ENCODE assay signal across 22 mouse cellular contexts in the genomic region with DNA sequence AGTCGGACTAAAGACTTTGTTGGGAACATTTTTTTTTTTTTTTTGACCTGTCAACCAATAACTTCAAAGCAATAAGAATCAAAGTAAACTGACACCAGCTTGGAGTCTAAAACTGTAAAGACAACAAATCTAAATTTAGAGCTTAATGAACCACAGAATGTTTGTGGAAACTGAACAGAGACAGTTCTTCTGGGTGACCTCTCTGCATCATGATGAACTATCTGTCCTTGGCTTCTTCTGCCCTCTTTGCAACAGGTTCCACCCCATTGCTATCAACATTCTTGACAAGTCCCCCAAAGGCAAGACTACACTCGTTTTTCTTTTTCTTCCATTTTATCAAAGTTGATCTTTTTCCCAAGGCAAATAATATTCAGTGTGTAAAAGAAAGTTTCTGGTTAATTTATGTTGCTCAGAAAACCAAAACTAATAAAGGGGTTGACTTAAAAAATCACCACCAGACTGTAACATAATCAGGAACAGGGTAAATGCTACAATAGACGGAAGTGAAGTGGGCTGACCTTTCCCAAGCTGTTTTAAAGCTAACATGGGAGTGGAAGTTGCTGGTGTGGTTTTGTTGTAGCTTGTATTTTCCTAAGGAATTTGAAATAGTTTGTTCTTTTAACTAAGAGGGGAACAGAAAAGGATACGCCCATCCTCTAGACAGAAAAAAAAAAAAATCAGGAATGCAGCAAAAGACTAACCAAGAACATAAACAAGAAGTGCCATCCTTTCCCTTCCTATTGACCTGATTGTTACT. TPM values are rescaled to one million over a fixed set of nuclear protein-coding genes. Genes with fewer than 3 reads are reported as not detected.
DNase-seq lines count a peak whose midpoint lies in the region; ATAC-seq lines count a peak whose summit lies in the region.
"Had no signal": no experiment of that assay in that cellular context is flagged by ENCODE, and none has a peak within 500 bp of the region (broad histone marks: within the 10 kb centered on the region; RNA-seq: fewer than 3 reads in every experiment).

No protein-coding gene starts in this region.

- no peak for ATAC-seq in embryonic facial prominence, embryonic 14.5 days (ENCODE audit: low read depth)
- no peak for ATAC-seq in heart, embryonic 15.5 days (replicated peaks; ENCODE audit: insufficient number of reproducible peaks, insufficient read depth, low FRiP score, low read depth)
- ATAC-seq: forebrain, embryonic 13.5 days; intestine, embryonic 15.5 days; Patski had no signal

- peak; percentile 32 for DNase-seq in embryonic facial prominence, embryonic 14.5 days (ENCODE audit: low spot score)
- DNase-seq in embryonic facial prominence, embryonic 10.5 days (ENCODE audit: low spot score), result no peak
- no peak for DNase-seq in heart, postnatal 36 days
- DNase-seq in kidney, postnatal 14 days, result peak; percentile 17
- no peak for DNase-seq in kidney, adult 9 months
- DNase-seq in lung, postnatal 25 days (ENCODE audit: low spot score), result peak; percentile 56
- no peak for DNase-seq in urinary bladder, postnatal 4 days (ENCODE audit: low spot score in 2 of 2)
- DNase-seq: adrenal gland, adult 8-10 months; cerebellum, adult 9-10 months; gastrocnemius, postnatal 25 days; liver, embryonic 13.5 days; right cerebral cortex, adult 18-20 months had no signal

- no peaks in the 10 kb centered on the region for H3K9me3 ChIP-seq in embryonic facial prominence, embryonic 14.5 days (ENCODE audit: control insufficient read depth, low read length)
- H3K9me3 ChIP-seq in embryonic facial prominence, embryonic 10.5 days, result no peaks in the 10 kb centered on the region
- H3K9me3 ChIP-seq in heart, embryonic 15.5 days (replicated peaks), result no peaks in the 10 kb centered on the region
- H3K9me3 ChIP-seq: forebrain, embryonic 13.5 days; hindbrain, embryonic 15.5 days; intestine, embryonic 15.5 days; limb, embryonic 13.5 days; liver, embryonic 13.5 days; midbrain, embryonic 12.5 days; neural tube, embryonic 13.5 days had no signal

- H3K4me3 ChIP-seq in embryonic facial prominence, embryonic 14.5 days (ENCODE audit: low read depth, low read length), result no peak overlapping the region
- H3K4me3 ChIP-seq in embryonic facial prominence, embryonic 10.5 days, result no peak overlapping the region
- no peak overlapping the region for H3K4me3 ChIP-seq in heart, embryonic 15.5 days
- H3K4me3 ChIP-seq: erythroblast, embryonic 14.5 days; forebrain, embryonic 13.5 days; hindbrain, embryonic 15.5 days; intestine, embryonic 15.5 days; limb, embryonic 13.5 days; liver, embryonic 13.5 days; midbrain, embryonic 12.5 days; neural tube, embryonic 13.5 days had no signal

- 48% methylated on average over 4 of the region's 4 CpGs for WGBS in embryonic facial prominence, embryonic 14.5 days
- WGBS in embryonic facial prominence, embryonic 10.5 days, result 78% methylated on average over 4 of the region's 4 CpGs
- WGBS in heart, embryonic 15.5 days, result 60% methylated on average over 4 of the region's 4 CpGs

- H3K4me2 ChIP-seq in embryonic facial prominence, embryonic 14.5 days (ENCODE audit: low read depth, low read length), result no peak overlapping the region
- no peak overlapping the region for H3K4me2 ChIP-seq in heart, embryonic 15.5 days
- H3K4me2 ChIP-seq: forebrain, embryonic 13.5 days; hindbrain, embryonic 15.5 days; intestine, embryonic 15.5 days; limb, embryonic 13.5 days; liver, embryonic 13.5 days; midbrain, embryonic 12.5 days; neural tube, embryonic 13.5 days had no signal

- H3K4me1 ChIP-seq in embryonic facial prominence, embryonic 14.5 days (ENCODE audit: control insufficient read depth, insufficient read depth, low read length), result no peaks in the 10 kb centered on the region
- H3K4me1 ChIP-seq in embryonic facial prominence, embryonic 10.5 days, result no peaks in the 10 kb centered on the region
- H3K4me1 ChIP-seq in heart, embryonic 15.5 days (replicated peaks), result no peaks in the 10 kb centered on the region
- H3K4me1 ChIP-seq: hindbrain, embryonic 15.5 days; intestine, embryonic 15.5 days; liver, embryonic 13.5 days; midbrain, embryonic 12.5 days; neural tube, embryonic 13.5 days had no signal

- no peaks in the 10 kb centered on the region for H3K27me3 ChIP-seq in embryonic facial prominence, embryonic 14.5 days (replicated peaks; ENCODE audit: control insufficient read depth, insufficient read depth, low read length)
- H3K27me3 ChIP-seq in embryonic facial prominence, embryonic 10.5 days (replicated peaks; ENCODE audit: low read depth, poor library complexity, severe bottlenecking), result no peaks in the 10 kb centered on the region
- H3K27me3 ChIP-seq in heart, embryonic 15.5 days, result no peaks in the 10 kb centered on the region
- H3K27me3 ChIP-seq: forebrain, embryonic 13.5 days; hindbrain, embryonic 15.5 days; intestine, embryonic 15.5 days; limb, embryonic 13.5 days; liver, embryonic 13.5 days; midbrain, embryonic 12.5 days; neural tube, embryonic 13.5 days; Patski had no signal

- H3K27ac ChIP-seq in embryonic facial prominence, embryonic 14.5 days (replicated peaks; ENCODE audit: low read depth, low read length), result no peak overlapping the region
- no peak overlapping the region for H3K27ac ChIP-seq in embryonic facial prominence, embryonic 10.5 days (replicated peaks)
- H3K27ac ChIP-seq in heart, embryonic 15.5 days, result 0 out of 2 replicates have a peak overlapping the region, but pooled peaks have one; percentile 43
- H3K27ac ChIP-seq: forebrain, embryonic 13.5 days; hindbrain, embryonic 15.5 days; intestine, embryonic 15.5 days; limb, embryonic 13.5 days; liver, embryonic 13.5 days; midbrain, embryonic 12.5 days; neural tube, embryonic 13.5 days; stomach, postnatal 0 days had no signal

- no peak overlapping the region for H3K9ac ChIP-seq in embryonic facial prominence, embryonic 14.5 days (ENCODE audit: low read depth, low read length)
- H3K9ac ChIP-seq in heart, embryonic 15.5 days, result no peak overlapping the region
- H3K9ac ChIP-seq: forebrain, embryonic 13.5 days; hindbrain, embryonic 15.5 days; intestine, embryonic 15.5 days; limb, embryonic 13.5 days; liver, embryonic 13.5 days; midbrain, embryonic 12.5 days; neural tube, embryonic 13.5 days had no signal

- H3K36me3 ChIP-seq in embryonic facial prominence, embryonic 14.5 days (ENCODE audit: control insufficient read depth, insufficient read depth, low read length), result no peaks in the 10 kb centered on the region
- no peaks in the 10 kb centered on the region for H3K36me3 ChIP-seq in embryonic facial prominence, embryonic 10.5 days (replicated peaks)
- no peaks in the 10 kb centered on the region for H3K36me3 ChIP-seq in heart, embryonic 15.5 days
- H3K36me3 ChIP-seq: hindbrain, embryonic 15.5 days; intestine, embryonic 15.5 days; limb, embryonic 13.5 days; liver, embryonic 13.5 days; midbrain, embryonic 12.5 days; neural tube, embryonic 13.5 days had no signal

- intact Hi-C loops in heart, postnatal 36 days (cut with DNase I), result loop anchor here (2.0 kb wide), 1 partner anchor 28 kb away; no protein-coding TSS in a partner anchor

RNA-seq across cellular contexts. Expression of gene Marcks, which starts 31.7 kb away (rescaled TPM):
- 234 and 262 TPM in 2 replicates for polyA plus RNA-seq in embryonic facial prominence, embryonic 14.5 days (2014; fragmentation: Nextera tagmentation; extraction: Ambion mirVana)
- 135 and 155 TPM in 2 replicates for polyA plus RNA-seq in embryonic facial prominence, embryonic 10.5 days (2016; fragmentation: Nextera tagmentation; extraction: Ambion mirVana)
- polyA plus RNA-seq in heart, embryonic 15.5 days (2015; fragmentation: Nextera tagmentation; extraction: Ambion mirVana), result 51.7 and 54.6 TPM in 2 replicates
- 10 to 100 TPM; 39.9 to 48.3 TPM for total RNA-seq in heart, postnatal 36 days (2021)

Comparison
In these comparisons a context has a peak if more than half of its experiments do, and no peak if none do; other contexts are left out.
1. DNase-seq: peak in embryonic facial prominence, embryonic 14.5 days (single experiment), kidney, postnatal 14 days (single experiment) and lung, postnatal 25 days (single experiment); none in embryonic facial prominence, embryonic 10.5 days (single experiment), heart, postnatal 36 days (0 of 2), kidney, adult 9 months (single experiment) and urinary bladder, postnatal 4 days (0 of 2).